Comparison of ENCODE assay signal across 17 mouse cellular contexts in the genomic region with DNA sequence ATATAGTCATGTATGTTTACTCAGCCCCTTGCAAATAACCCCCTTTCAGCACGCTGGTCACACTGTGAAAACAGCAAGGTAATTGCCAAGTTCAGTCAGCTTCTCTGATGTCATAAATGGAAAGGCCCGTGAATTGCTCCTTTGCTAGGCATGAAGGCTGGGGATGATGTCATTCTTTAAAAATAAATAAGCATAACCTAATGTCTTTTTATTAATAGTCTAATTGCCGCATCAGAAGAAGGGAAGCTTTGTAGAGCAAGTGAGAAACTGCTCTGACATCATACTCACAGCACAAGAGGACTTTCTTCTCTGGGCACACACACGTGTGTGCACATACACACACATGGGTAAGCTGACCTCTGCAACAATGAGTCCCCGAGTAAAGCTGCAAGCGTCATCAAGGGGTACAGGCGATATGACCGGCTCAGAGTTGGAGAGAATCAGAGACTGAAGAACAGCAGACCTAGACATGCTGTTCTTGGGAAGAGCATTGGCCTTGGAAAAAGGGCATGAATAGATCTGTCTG.
"Had no signal": no experiment of that assay in that cellular context is flagged by ENCODE, and none has a peak within 500 bp of the region (broad histone marks: within the 10 kb centered on the region; RNA-seq: fewer than 3 reads in every experiment).

No protein-coding gene starts in this region.

- H3K9ac ChIP-seq: lung, embryonic 15.5 days; midbrain, embryonic 13.5 days; midbrain, embryonic 15.5 days; neural tube, embryonic 12.5 days; stomach, embryonic 15.5 days had no signal

- H3K4me2 ChIP-seq: lung, embryonic 15.5 days; midbrain, embryonic 11.5 days; midbrain, embryonic 13.5 days; midbrain, embryonic 15.5 days; neural tube, embryonic 12.5 days; stomach, embryonic 15.5 days had no signal

- H3K4me1 ChIP-seq: lung, embryonic 15.5 days; megakaryocyte, embryonic 14.5 days; midbrain, embryonic 13.5 days; midbrain, embryonic 15.5 days; neural tube, embryonic 12.5 days; stomach, embryonic 15.5 days had no signal

- H3K36me3 ChIP-seq: lung, embryonic 15.5 days; midbrain, embryonic 13.5 days; midbrain, embryonic 15.5 days; neural tube, embryonic 12.5 days; stomach, embryonic 15.5 days had no signal

- H3K9me3 ChIP-seq: lung, embryonic 15.5 days; megakaryocyte, embryonic 14.5 days; midbrain, embryonic 13.5 days; midbrain, embryonic 15.5 days; neural tube, embryonic 12.5 days; stomach, embryonic 15.5 days had no signal

- H3K27me3 ChIP-seq: lung, embryonic 15.5 days; megakaryocyte, embryonic 14.5 days; midbrain, embryonic 15.5 days; neural tube, embryonic 12.5 days; stomach, embryonic 15.5 days had no signal

- H3K27ac ChIP-seq: lung, embryonic 15.5 days; macrophage; midbrain, embryonic 13.5 days; midbrain, embryonic 15.5 days; neural tube, embryonic 12.5 days; stomach, embryonic 15.5 days; stomach, postnatal 0 days had no signal

- DNase-seq: lung, adult 2 months; lung, postnatal 14 days; lung, postnatal 36 days; right cerebral cortex, postnatal 14 days; thymus, adult 2 months; thymus, postnatal 25 days; thymus, postnatal 4 days had no signal

- ATAC-seq: lung, postnatal 0 days; midbrain, embryonic 13.5 days; midbrain, embryonic 15.5 days had no signal

- H3K4me3 ChIP-seq: lung, embryonic 15.5 days; megakaryocyte, embryonic 14.5 days; midbrain, embryonic 13.5 days; midbrain, embryonic 15.5 days; neural tube, embryonic 12.5 days; stomach, embryonic 15.5 days had no signal
